In genomic region chr7:97361467-97361866, GRCm38 (mm10) we compare ENCODE assay signal across 9 mouse cellular contexts. TPM values are rescaled to one million over a fixed set of nuclear protein-coding genes. Genes with fewer than 3 reads are reported as not detected.
A peak's percentile ranks its signal among the peaks of the same experiment; 100 is the strongest.
DNase-seq lines count a peak whose midpoint lies in the region; ATAC-seq and TF ChIP-seq lines count a peak whose summit lies in the region.
"Had no signal": no experiment of that assay in that cellular context is flagged by ENCODE, and none has a peak within 500 bp of the region (broad histone marks: within the 10 kb centered on the region; RNA-seq: fewer than 3 reads in every experiment).

No protein-coding gene starts in this region.

- in situ Hi-C loops in ES-E14 (cut with MboI; ENCODE audit: low sequenced_read_pairs in 2 of 2, unreplicated experiment in 2 of 2) = no loop called here

- no peak for ATAC-seq in kidney, embryonic 16.5 days (ENCODE audit: low FRiP score, low TSS enrichment)
- ATAC-seq in stomach, postnatal 0 days (ENCODE audit: low FRiP score, low TSS enrichment) = no peak

- H3K4me3 ChIP-seq in kidney, embryonic 16.5 days (ENCODE audit: low read length) = no peak overlapping the region
- H3K4me3 ChIP-seq in ES-E14 (ENCODE audit: insufficient read depth in 1 of 2, low read depth in 1 of 2, low read length in 2 of 2, poor library complexity in 1 of 2, severe bottlenecking in 1 of 2) = no peak overlapping the region
- H3K4me3 ChIP-seq in stomach, postnatal 0 days (ENCODE audit: low read depth, low read length) = no peak overlapping the region
- H3K4me3 ChIP-seq: hindbrain, embryonic 15.5 days had no signal

- H3K9me3 ChIP-seq in kidney, embryonic 16.5 days (ENCODE audit: low read length) = no peaks in the 10 kb centered on the region
- no peaks in the 10 kb centered on the region for H3K9me3 ChIP-seq in ES-E14 (ENCODE audit: control insufficient read depth, insufficient read depth, low read depth, low read length)
- H3K9me3 ChIP-seq in stomach, postnatal 0 days (ENCODE audit: control insufficient read depth, low read length) = no peaks in the 10 kb centered on the region
- H3K9me3 ChIP-seq: hindbrain, embryonic 15.5 days had no signal

- H3K4me1 ChIP-seq in kidney, embryonic 16.5 days (ENCODE audit: insufficient read depth, low read length) = no peaks in the 10 kb centered on the region
- no peaks in the 10 kb centered on the region for H3K4me1 ChIP-seq in ES-E14 (ENCODE audit: control insufficient read depth in 2 of 2, insufficient read depth in 2 of 2, low read length in 2 of 2, poor library complexity in 1 of 2)
- no peaks in the 10 kb centered on the region for H3K4me1 ChIP-seq in stomach, postnatal 0 days (replicated peaks; ENCODE audit: control insufficient read depth, insufficient read depth)
- H3K4me1 ChIP-seq: hindbrain, embryonic 15.5 days had no signal

- 30% methylated on average over 4 of the region's 4 CpGs for WGBS in kidney, embryonic 16.5 days
- 25% methylated on average over 4 of the region's 4 CpGs for WGBS in stomach, postnatal 0 days

- TF ChIP-seq EP300 in stomach, postnatal 0 days (optimal IDR thresholded peaks at IDR 0.05) = no peak

- no peaks in the 10 kb centered on the region for H3K36me3 ChIP-seq in kidney, embryonic 16.5 days (ENCODE audit: insufficient read depth, low read length)
- no peaks in the 10 kb centered on the region for H3K36me3 ChIP-seq in ES-E14 (ENCODE audit: control insufficient read depth, insufficient read depth, low read length, poor library complexity, severe bottlenecking)
- H3K36me3 ChIP-seq in stomach, postnatal 0 days (ENCODE audit: control insufficient read depth, insufficient read depth, low read length) = no peaks in the 10 kb centered on the region
- H3K36me3 ChIP-seq: hindbrain, embryonic 15.5 days had no signal

- no peak overlapping the region for H3K27ac ChIP-seq in kidney, embryonic 16.5 days (ENCODE audit: low read length)
- no peak overlapping the region for H3K27ac ChIP-seq in ES-E14 (ENCODE audit: insufficient read depth, low read depth, low read length, poor library complexity, severe bottlenecking)
- H3K27ac ChIP-seq in stomach, postnatal 0 days (replicated peaks) = no peak overlapping the region
- H3K27ac ChIP-seq: hindbrain, embryonic 15.5 days had no signal

- no peak overlapping the region for H3K9ac ChIP-seq in kidney, embryonic 16.5 days (replicated peaks; ENCODE audit: low read length)
- no peak overlapping the region for H3K9ac ChIP-seq in ES-E14 (ENCODE audit: insufficient read depth, low read depth, low read length, poor library complexity, severe bottlenecking)
- no peak overlapping the region for H3K9ac ChIP-seq in stomach, postnatal 0 days (ENCODE audit: low read length)
- H3K9ac ChIP-seq: hindbrain, embryonic 15.5 days had no signal

- DNase-seq in kidney, postnatal 4 days = peak; percentile 42 to 52
- peak; percentile 40 for DNase-seq in ES-E14 (ENCODE audit: low read depth, low spot score)
- DNase-seq in c-Kit-positive CD71-negative TER-119-negative erythroid progenitor cells, embryonic 14.5 days (ENCODE audit: low read depth) = peak; percentile 44
- DNase-seq in lung, adult 18-20 months = peak; percentile 26 to 48
- peak; percentile 40 for DNase-seq in stomach, postnatal 0 days (ENCODE audit: low spot score)
- DNase-seq in right cerebral cortex, postnatal 25 days = no peak
- no peak for DNase-seq in ovary, postnatal 10 days (ENCODE audit: low spot score)

- no peak overlapping the region for H3K4me2 ChIP-seq in kidney, embryonic 16.5 days (replicated peaks; ENCODE audit: low read depth, low read length)
- no peak overlapping the region for H3K4me2 ChIP-seq in stomach, postnatal 0 days (replicated peaks; ENCODE audit: low read depth)
- H3K4me2 ChIP-seq: hindbrain, embryonic 15.5 days had no signal

- H3K27me3 ChIP-seq in kidney, embryonic 16.5 days (ENCODE audit: insufficient read depth, low read length) = no peaks in the 10 kb centered on the region
- H3K27me3 ChIP-seq in stomach, postnatal 0 days (ENCODE audit: control insufficient read depth, insufficient read depth, low read length) = no peaks in the 10 kb centered on the region
- H3K27me3 ChIP-seq: hindbrain, embryonic 15.5 days had no signal

- TF ChIP-seq CTCF in stomach, postnatal 0 days (IDR thresholded peaks at IDR 0.05; ENCODE audit: low read depth) = peak; percentile 82

TF ChIP-seq in ES-E14, 5 proteins besides CTCF, POLR2A, EP300 and RAD21:
- TF ChIP-seq HCFC1 (IDR thresholded peaks at IDR 0.05; ENCODE audit: borderline replicate concordance, insufficient read depth, low read length) = no peak
- TF ChIP-seq CHD2 (IDR thresholded peaks at IDR 0.05; ENCODE audit: low read depth, low read length) = no peak
- peak; percentile 50; the same call in 1 of the 2 replicates for TF ChIP-seq ZNF384 (IDR thresholded peaks at IDR 0.05; ENCODE audit: low read depth, low read length)
- no peak for TF ChIP-seq MAFK (IDR thresholded peaks at IDR 0.05; ENCODE audit: insufficient read depth, low read depth, low read length)
- 0 out of 2 replicates have a peak, but pooled peaks have one; percentile 35 for TF ChIP-seq ZC3H11A (IDR thresholded peaks at IDR 0.05; ENCODE audit: borderline replicate concordance, low read depth, low read length)

RNA-seq across cellular contexts. Expression of gene Alg8, which starts 9.9 kb away (rescaled TPM):
- polyA plus RNA-seq in kidney, embryonic 16.5 days (2015; fragmentation: Nextera tagmentation; extraction: Ambion mirVana) = 43.6 and 49.3 TPM in 2 replicates
- 9.0 and 9.7 TPM in 2 replicates for total RNA-seq in ES-E14 (2012; rRNA removed)
- polyA plus RNA-seq in stomach, postnatal 0 days (2015; fragmentation: Nextera tagmentation; extraction: Ambion mirVana) = 14.6 and 15.3 TPM in 2 replicates

RNA-seq across cellular contexts. Expression of gene Kctd21, which starts 29.3 kb away (rescaled TPM):
- 4.7 and 5.4 TPM in 2 replicates for polyA plus RNA-seq in kidney, embryonic 16.5 days (2015; fragmentation: Nextera tagmentation; extraction: Ambion mirVana)
- total RNA-seq in ES-E14 (2012; rRNA removed) = 1.2 and 1.4 TPM in 2 replicates
- polyA plus RNA-seq in stomach, postnatal 0 days (2015; fragmentation: Nextera tagmentation; extraction: Ambion mirVana) = 2.0 TPM in 2 replicates

RNA-seq across cellular contexts. Expression of gene Usp35, which starts 29.6 kb away (rescaled TPM):
- 1.3 and 1.7 TPM in 2 replicates for polyA plus RNA-seq in kidney, embryonic 16.5 days (2015; fragmentation: Nextera tagmentation; extraction: Ambion mirVana)
- total RNA-seq in ES-E14 (2012; rRNA removed) = 5.8 and 10.3 TPM in 2 replicates
- 0.53 and 0.62 TPM in 2 replicates for polyA plus RNA-seq in stomach, postnatal 0 days (2015; fragmentation: Nextera tagmentation; extraction: Ambion mirVana)

RNA-seq across cellular contexts. Expression of gene Ndufc2, which starts 38.3 kb away (rescaled TPM):
- polyA plus RNA-seq in kidney, embryonic 16.5 days (2015; fragmentation: Nextera tagmentation; extraction: Ambion mirVana) = 324 and 325 TPM in 2 replicates
- total RNA-seq in ES-E14 (2012; rRNA removed) = 233 and 286 TPM in 2 replicates
- 415 and 439 TPM in 2 replicates for polyA plus RNA-seq in stomach, postnatal 0 days (2015; fragmentation: Nextera tagmentation; extraction: Ambion mirVana)

RNA-seq across cellular contexts. Expression of gene Thrsp, which starts 56.1 kb away (rescaled TPM):
- polyA plus RNA-seq in kidney, embryonic 16.5 days (2015; fragmentation: Nextera tagmentation; extraction: Ambion mirVana) = 0.81 and 1.2 TPM in 2 replicates
- 0.85 and 0.89 TPM in 2 replicates for total RNA-seq in ES-E14 (2012; rRNA removed)
- polyA plus RNA-seq in stomach, postnatal 0 days (2015; fragmentation: Nextera tagmentation; extraction: Ambion mirVana) = 1.4 and 1.5 TPM in 2 replicates

Comparison
In these comparisons a context has a peak if more than half of its experiments do, and no peak if none do; other contexts are left out.
1. DNase-seq: peak in kidney, postnatal 4 days (2 of 2), ES-E14 (single experiment), c-Kit-positive CD71-negative TER-119-negative erythroid progenitor cells, embryonic 14.5 days (single experiment), lung, adult 18-20 months (2 of 2) and stomach, postnatal 0 days (single experiment); none in right cerebral cortex, postnatal 25 days (single experiment) and ovary, postnatal 10 days (single experiment).